Mouse (Mus musculus): ENCODE results near the gene Ddx52. TPM values are rescaled to one million over a fixed set of nuclear protein-coding genes. Genes with fewer than 3 reads are reported as not detected.

The Ddx52 gene
- polyA plus RNA-seq, 1 experiment from 2014 or later: 46.2 TPM

DNA sequence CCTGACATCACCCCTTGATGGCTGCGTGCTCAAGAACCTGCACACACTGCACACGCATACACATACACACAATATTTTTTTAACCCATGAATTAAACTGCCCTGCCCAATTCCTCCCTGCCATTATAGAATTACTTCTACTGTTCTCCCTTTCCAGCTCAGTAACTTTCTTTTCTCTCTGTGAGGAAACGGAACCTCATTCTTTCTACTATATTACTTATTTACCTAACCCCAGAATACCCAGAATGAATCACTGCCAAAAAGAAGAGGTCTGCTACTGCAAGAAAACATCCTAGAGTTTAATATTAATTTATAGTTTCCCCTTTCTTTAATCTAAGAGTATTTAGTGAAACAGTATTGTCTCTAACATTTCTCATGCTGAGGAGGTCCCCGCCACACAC lies 8.5 kb upstream of the Ddx52 start:
- WGBS: 88% methylated on average over 4 of the region's 4 CpGs
- no peak for DNase-seq (ENCODE audit: low spot score)
- no peak overlapping the region for H3K4me3 ChIP-seq
- no peaks in the 10 kb centered on the region for H3K4me1 ChIP-seq
- H3K9me3 ChIP-seq: no peaks in the 10 kb centered on the region
- H3K36me3 ChIP-seq (replicated peaks): no peaks in the 10 kb centered on the region
- 0 out of 2 replicates have a peak, but pooled peaks cover under 1% of the 10 kb centered on the region for H3K27me3 ChIP-seq (replicated peaks; ENCODE audit: low read depth, poor library complexity, severe bottlenecking)
- H3K27ac ChIP-seq (replicated peaks): no peak overlapping the region

GRCm38 (mm10) chr11:83935986-83936665 lies 5.7 kb upstream of the Ddx52 start:
- 23% methylated on average over 7 of the region's 7 CpGs for WGBS
- no peaks in the 10 kb centered on the region for H3K4me1 ChIP-seq
- H3K4me3 ChIP-seq: no peak overlapping the region
- H3K9me3 ChIP-seq: no peaks in the 10 kb centered on the region
- H3K36me3 ChIP-seq (replicated peaks): no peaks in the 10 kb centered on the region
- 0 out of 2 replicates have a peak, but pooled peaks cover 3% of the 10 kb centered on the region for H3K27me3 ChIP-seq (replicated peaks; ENCODE audit: low read depth, poor library complexity, severe bottlenecking)
- DNase-seq (ENCODE audit: low spot score): peak; percentile 80
- H3K27ac ChIP-seq (replicated peaks): no peak overlapping the region

DNA sequence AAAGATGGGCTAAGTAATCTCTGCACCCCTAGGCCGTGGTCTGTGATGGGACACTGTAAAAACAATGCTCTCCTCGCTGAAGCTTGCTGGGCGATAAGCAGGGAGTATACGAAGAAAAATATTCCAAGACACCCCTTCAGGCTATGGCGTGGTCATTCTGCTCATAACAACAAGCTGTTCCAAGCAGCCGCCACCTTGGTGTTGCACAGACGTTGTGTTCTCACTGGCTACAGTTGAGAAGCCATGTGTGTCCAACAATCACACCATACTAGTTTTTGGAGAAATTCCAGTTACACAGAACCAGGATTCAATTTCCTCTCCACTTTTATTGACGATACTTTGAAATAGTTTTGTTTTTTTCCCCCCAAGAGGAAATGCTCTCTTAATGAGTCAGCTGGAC lies 3.3 kb upstream of the Ddx52 start:
- WGBS: 85% methylated on average over 8 of the region's 8 CpGs

GRCm38 (mm10) chr11:83956822-83957221 lies 15.0 kb downstream of the Ddx52 start:
- no peak overlapping the region for H3K27ac ChIP-seq (replicated peaks)
- H3K4me3 ChIP-seq: no peak overlapping the region
- no peaks in the 10 kb centered on the region for H3K9me3 ChIP-seq
- WGBS: 95% methylated on average over 2 of the region's 2 CpGs
- no peak for DNase-seq (ENCODE audit: low spot score)
- H3K36me3 ChIP-seq (replicated peaks): peaks cover 99% of the 10 kb centered on the region
- no peaks in the 10 kb centered on the region for H3K4me1 ChIP-seq
- no peaks in the 10 kb centered on the region for H3K27me3 ChIP-seq (replicated peaks; ENCODE audit: low read depth, poor library complexity, severe bottlenecking)

More for the DNA sequence above, 3.3 kb upstream of the Ddx52 start:
- DNase-seq (ENCODE audit: low spot score): no peak
- no peak overlapping the region for H3K4me3 ChIP-seq
- H3K9me3 ChIP-seq: no peaks in the 10 kb centered on the region
- H3K27ac ChIP-seq (replicated peaks): no peak overlapping the region
- H3K36me3 ChIP-seq (replicated peaks): peaks cover 2% of the 10 kb centered on the region
- H3K4me1 ChIP-seq: peaks cover 7% of the 10 kb centered on the region
- 0 out of 2 replicates have a peak, but pooled peaks cover 3% of the 10 kb centered on the region for H3K27me3 ChIP-seq (replicated peaks; ENCODE audit: low read depth, poor library complexity, severe bottlenecking)

DNA sequence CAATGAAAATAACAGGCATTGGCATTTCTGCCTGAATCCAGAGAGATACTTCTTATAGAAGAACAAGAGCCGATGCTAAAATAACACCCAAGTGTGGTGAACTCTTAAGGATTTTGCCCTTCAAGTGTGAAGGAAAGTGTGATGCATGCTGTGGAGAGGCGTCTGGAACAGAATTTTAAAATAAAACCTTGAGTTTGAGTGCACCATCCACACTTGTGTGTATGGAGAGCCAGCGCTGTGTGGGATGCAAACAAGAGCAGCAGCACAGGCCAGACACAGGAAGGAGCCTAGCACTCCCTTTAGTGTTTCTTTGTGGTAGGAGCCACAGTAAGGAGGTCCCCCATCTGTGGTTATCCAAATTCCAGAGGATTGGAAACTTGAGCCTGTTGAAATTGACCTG lies 20.1 kb downstream of the Ddx52 start:
- no peak for DNase-seq (ENCODE audit: low spot score)
- WGBS: 92% methylated on average over 3 of the region's 3 CpGs
- no peak overlapping the region for H3K4me3 ChIP-seq
- H3K36me3 ChIP-seq (replicated peaks): peaks cover 63% of the 10 kb centered on the region
- H3K27me3 ChIP-seq (replicated peaks; ENCODE audit: low read depth, poor library complexity, severe bottlenecking): no peaks in the 10 kb centered on the region
- H3K27ac ChIP-seq (replicated peaks): no peak overlapping the region
- peaks cover 10% of the 10 kb centered on the region for H3K4me1 ChIP-seq
- no peaks in the 10 kb centered on the region for H3K9me3 ChIP-seq

DNA sequence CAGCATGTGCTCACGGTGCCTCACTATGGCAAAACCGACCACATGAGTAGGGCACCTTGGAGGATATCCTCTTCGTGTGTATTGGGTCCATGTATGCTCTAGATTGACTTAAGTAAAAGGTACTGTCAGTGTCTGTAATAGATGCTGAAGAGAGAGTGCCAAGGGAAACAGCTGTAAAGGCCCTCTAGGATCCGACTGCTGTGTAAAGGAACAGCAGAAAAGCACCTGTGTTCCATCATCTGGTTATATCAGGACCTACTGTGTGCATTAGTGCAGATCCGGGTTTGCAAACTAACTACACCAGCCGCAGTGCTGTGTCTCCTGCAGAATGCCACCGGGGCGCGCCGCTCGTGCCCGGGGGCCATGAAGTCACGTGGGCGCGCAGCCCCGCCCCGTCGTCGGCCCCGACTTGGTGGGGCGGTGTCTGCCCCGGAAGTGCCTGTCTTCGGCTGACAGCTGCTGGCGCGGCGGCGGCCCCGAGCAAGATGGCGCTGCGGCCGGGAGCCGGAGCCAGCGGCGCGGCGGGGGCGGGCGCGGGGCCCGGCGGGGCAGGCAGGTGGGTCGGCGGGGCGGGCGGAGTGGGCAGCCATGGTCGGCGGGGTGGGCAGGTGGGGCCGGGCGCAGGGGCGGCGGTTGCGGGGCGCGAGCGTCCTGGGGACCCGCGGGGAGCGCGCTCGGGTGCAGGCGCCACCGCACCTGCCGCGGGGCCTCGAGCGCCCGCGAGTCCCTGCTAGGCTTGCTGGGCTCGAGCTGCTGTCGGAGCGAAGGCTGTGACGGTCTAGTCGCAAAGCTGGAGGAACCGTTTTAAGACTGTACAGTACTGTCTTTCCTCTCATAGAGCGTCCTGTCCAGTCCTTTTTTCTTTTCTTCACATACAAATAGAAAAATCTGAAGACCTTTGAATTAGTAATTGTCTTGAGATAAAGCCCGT lies 22.4 kb downstream of the Ddx52 start, which contains the start of gene Synrg:
Gene Synrg, plus strand, starts transcription at position 438 of the 931 bp plus-strand sequence.
- Histone ChIP-seq H3K4me3 (peak within 1 kb of the TSS; percentile 80), H3K9me3 (no peaks in the 10 kb centered on the region), H3K27me3 (replicated peaks; ENCODE audit: low read depth, poor library complexity, severe bottlenecking) (no peaks in the 10 kb centered on the region), H3K36me3 (replicated peaks) (peaks cover 40% of the 10 kb centered on the region), H3K4me1 (peaks cover 16% of the 10 kb centered on the region), H3K27ac (replicated peaks) (peak within 1 kb of the TSS; percentile 88)
- WGBS: 2% methylated on average over 76 of the region's 76 CpGs
- DNase-seq (ENCODE audit: low spot score): peak; percentile 93

GRCm38 (mm10) chr11:83967436-83968204 lies 25.8 kb downstream of the Ddx52 start:
- 54% methylated on average over 8 of the region's 8 CpGs for WGBS
- H3K27ac ChIP-seq (replicated peaks): no peak overlapping the region

GRCm38 (mm10) chr11:83968205-83968575 lies 26.3 kb downstream of the Ddx52 start:
- DNase-seq (ENCODE audit: low spot score): no peak
- Histone ChIP-seq H3K4me1 (peaks cover 16% of the 10 kb centered on the region), H3K27me3 (replicated peaks; ENCODE audit: low read depth, poor library complexity, severe bottlenecking) (no peaks in the 10 kb centered on the region), H3K4me3 (no peak overlapping the region), H3K27ac (replicated peaks) (no peak overlapping the region), H3K36me3 (replicated peaks) (peaks cover 15% of the 10 kb centered on the region; the same call in 1 of the 2 replicates), H3K9me3 (no peaks in the 10 kb centered on the region)
- WGBS: 79% methylated on average over 6 of the region's 6 CpGs

More at GRCm38 (mm10) chr11:83967436-83968204, 25.8 kb downstream of the Ddx52 start:
- no peak overlapping the region for H3K4me3 ChIP-seq
- peak; percentile 8 for DNase-seq (ENCODE audit: low spot score)
- no peaks in the 10 kb centered on the region for H3K27me3 ChIP-seq (replicated peaks; ENCODE audit: low read depth, poor library complexity, severe bottlenecking)
- no peaks in the 10 kb centered on the region for H3K9me3 ChIP-seq
- H3K36me3 ChIP-seq (replicated peaks): peaks cover 16% of the 10 kb centered on the region
- peaks cover 16% of the 10 kb centered on the region for H3K4me1 ChIP-seq

GRCm38 (mm10) chr11:83969040-83969439 lies 27.2 kb downstream of the Ddx52 start:
- H3K4me1 ChIP-seq: peaks cover 13% of the 10 kb centered on the region
- 90% methylated on average over 3 of the region's 3 CpGs for WGBS
- H3K27ac ChIP-seq (replicated peaks): no peak overlapping the region
- DNase-seq (ENCODE audit: low spot score): no peak
- peaks cover 14% of the 10 kb centered on the region; the same call in 1 of the 2 replicates for H3K36me3 ChIP-seq (replicated peaks)
- H3K4me3 ChIP-seq: no peak overlapping the region
- no peaks in the 10 kb centered on the region for H3K27me3 ChIP-seq (replicated peaks; ENCODE audit: low read depth, poor library complexity, severe bottlenecking)
- no peaks in the 10 kb centered on the region for H3K9me3 ChIP-seq

DNA sequence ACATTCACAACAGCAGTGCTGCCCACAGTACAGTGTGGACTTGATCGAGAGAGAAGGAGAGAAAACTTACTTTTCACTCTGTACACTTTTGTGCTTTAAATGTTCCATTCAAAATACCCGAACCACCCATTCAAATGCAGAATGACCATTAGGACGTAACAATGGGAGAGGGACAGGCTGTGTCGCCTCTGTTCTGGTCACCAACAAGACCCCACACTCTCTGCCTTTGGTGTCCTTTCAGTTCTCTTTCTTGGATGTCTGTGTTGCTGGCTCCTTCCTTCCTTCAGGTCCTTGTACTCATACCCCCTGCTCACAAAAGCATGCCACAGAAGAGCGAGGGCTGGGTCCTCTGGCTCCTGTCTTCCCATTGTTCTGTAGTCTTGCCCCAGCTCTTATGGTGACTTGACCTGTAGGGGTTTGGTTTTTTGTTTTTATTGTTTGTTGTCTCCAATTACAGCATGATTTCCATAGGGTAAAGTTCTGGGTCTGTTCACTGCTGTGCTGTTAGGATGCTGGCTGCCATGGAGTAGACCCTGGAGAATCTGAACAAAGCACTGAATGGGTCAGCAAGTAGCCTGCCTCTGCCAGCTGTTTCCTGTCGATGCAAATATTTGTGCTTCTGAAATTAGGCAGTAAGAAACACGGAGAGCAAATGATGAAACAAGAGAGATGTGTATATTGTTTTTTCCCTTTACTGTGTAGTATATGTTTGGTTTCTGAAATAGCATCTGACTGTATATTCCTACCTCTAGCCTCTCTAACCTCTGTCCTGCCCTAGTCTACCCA lies 32.9 kb downstream of the Ddx52 start:
- WGBS: 62% methylated on average over 7 of the region's 7 CpGs

DNA sequence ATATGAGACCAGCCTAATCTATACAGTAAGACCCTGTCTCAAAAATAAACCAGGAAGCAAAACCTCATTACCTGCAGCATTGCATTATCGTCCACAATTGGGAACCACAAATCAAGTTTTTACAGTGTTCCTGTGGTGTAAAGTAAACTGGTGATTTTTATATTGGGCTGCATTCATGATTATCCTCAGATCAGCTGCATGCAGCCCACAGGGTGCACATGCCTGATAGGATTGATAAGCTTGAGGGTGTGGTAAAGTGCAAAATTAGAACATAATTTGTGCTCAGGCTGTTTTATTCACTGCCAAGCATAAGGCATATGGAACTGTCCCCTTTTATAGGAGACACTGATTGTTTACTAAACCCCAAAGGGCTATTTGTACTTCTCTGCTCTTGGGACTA lies 33.6 kb downstream of the Ddx52 start:
- Histone ChIP-seq H3K36me3 (replicated peaks) (peaks cover 55% of the 10 kb centered on the region), H3K4me1 (no peaks in the 10 kb centered on the region; the same call in none of the 2 replicates), H3K27ac (replicated peaks) (no peak overlapping the region), H3K9me3 (no peaks in the 10 kb centered on the region), H3K4me3 (no peak overlapping the region), H3K27me3 (replicated peaks; ENCODE audit: low read depth, poor library complexity, severe bottlenecking) (no peaks in the 10 kb centered on the region)
- 86% methylated on average over 1 of the region's 1 CpGs for WGBS
- DNase-seq (ENCODE audit: low spot score): no peak

More for the DNA sequence above, 32.9 kb downstream of the Ddx52 start:
- Histone ChIP-seq H3K4me1 (no peaks in the 10 kb centered on the region; the same call in none of the 2 replicates), H3K27ac (replicated peaks) (no peak overlapping the region), H3K9me3 (no peaks in the 10 kb centered on the region), H3K27me3 (replicated peaks; ENCODE audit: low read depth, poor library complexity, severe bottlenecking) (no peaks in the 10 kb centered on the region), H3K4me3 (no peak overlapping the region), H3K36me3 (replicated peaks) (peaks cover 48% of the 10 kb centered on the region)
- no peak for DNase-seq (ENCODE audit: low spot score)
